Mouse (Mus musculus) stomach, embryonic 15.5 days (tissue): ENCODE results near the gene Dhodh. TPM values are rescaled to one million over a fixed set of nuclear protein-coding genes. Genes with fewer than 3 reads are reported as not detected.

Experiments used
- ATAC-seq: fragments of 200-750 bp; cut with Nextera tagmentation; 2 replicates; pipeline ENCODE4 v1.8.0; 2017; ENCODE audit warnings: low read depth, moderate number of reproducible peaks, moderate TSS enrichment; ENCODE audit not compliant: insufficient read depth, low FRiP score
- H3K27ac ChIP-seq: fragments of 300-500 bp; sonication (generic); 2 replicates; pipeline ENCODE4 v1.5.1; 2015; ENCODE audit warnings: mild to moderate bottlenecking, inconsistent platforms
- H3K27me3 ChIP-seq: fragments of 300-500 bp; sonication (generic); replicated peaks from 2 replicates; pipeline ENCODE4 v1.6.1; 2015; ENCODE audit warnings: inconsistent platforms
- H3K36me3 ChIP-seq: fragments of 300-500 bp; sonication (generic); 2 replicates; pipeline ENCODE4 v1.6.1; 2015; ENCODE audit warnings: inconsistent platforms
- H3K4me1 ChIP-seq: fragments of 300-500 bp; sonication (generic); 2 replicates; pipeline ENCODE4 v1.6.1; 2015; ENCODE audit warnings: inconsistent platforms
- H3K4me2 ChIP-seq: fragments of 300-500 bp; sonication (generic); 2 replicates; pipeline ENCODE4 v1.6.1; 2015; ENCODE audit warnings: mild to moderate bottlenecking, inconsistent platforms
- H3K4me3 ChIP-seq: fragments of 300-500 bp; sonication (generic); replicated peaks from 2 replicates; pipeline ENCODE4 v1.5.1; 2015; ENCODE audit warnings: inconsistent platforms
- H3K9ac ChIP-seq: fragments of 300-500 bp; sonication (generic); 2 replicates; pipeline ENCODE4 v1.6.1; 2015; ENCODE audit warnings: inconsistent platforms
- H3K9me3 ChIP-seq: fragments of 300-500 bp; sonication (generic); 2 replicates; pipeline ENCODE4 v1.6.1; 2016; ENCODE audit warnings: inconsistent platforms
- WGBS: fragments of 180-500 bp; shearing (Covaris S2); methylation state at CpG from one replicate; pipeline ENCODE4 v1.1.7; 2015; 5-methylcytosine and 5-hydroxymethylcytosine counted together
- polyA plus RNA-seq: library from polyadenylated mRNA; unstranded; fragments of >200 nt; fragmentation: Nextera tagmentation; extraction: Ambion mirVana; gene quantifications from 2 replicates; pipeline ENCODE4 v1.2.1, GENCODE M21; 2015

The Dhodh gene
- polyA plus RNA-seq, 1 experiment from 2014 or later = 41.1 TPM

GRCm38 (mm10) chr8:109542165-109542564 is 66.3 kb downstream of the Dhodh start:
- Histone ChIP-seq H3K27ac (no peak overlapping the region), H3K4me3 (no peak overlapping the region), H3K4me1 (no peaks in the 10 kb centered on the region), H3K36me3 (0 out of 2 replicates have a peak, but pooled peaks cover 1% of the 10 kb centered on the region), H3K9me3 (no peaks in the 10 kb centered on the region), H3K9ac (no peak overlapping the region), H3K27me3 (no peaks in the 10 kb centered on the region), H3K4me2 (no peak overlapping the region)
- WGBS = 66% methylated on average over 5 of the region's 5 CpGs
- no peak for ATAC-seq

Other genes starting within 250 kb of the Dhodh start
- not detected in 2 replicates for gene Pmfbp1, start 114.6 kb downstream of the Dhodh start, polyA plus RNA-seq
- gene Dhx38, start 42.8 kb downstream of the Dhodh start, polyA plus RNA-seq = 19.0 and 21.5 TPM in 2 replicates
- gene Txnl4b, start 42.8 kb downstream of the Dhodh start, polyA plus RNA-seq = 22.1 and 23.3 TPM in 2 replicates
- 12.6 and 14.8 TPM in 2 replicates for gene Hp, start 29.5 kb downstream of the Dhodh start, polyA plus RNA-seq
- 0.08 and 0.09 TPM in 2 replicates for gene Pkd1l3, start 5.8 kb upstream of the Dhodh start, polyA plus RNA-seq
- 129 and 135 TPM in 2 replicates for gene Ist1, start 84.6 kb upstream of the Dhodh start, polyA plus RNA-seq
- gene Zfp821, start 96.9 kb upstream of the Dhodh start, polyA plus RNA-seq = 21.4 and 22.6 TPM in 2 replicates
- 6.2 and 6.8 TPM in 2 replicates for gene Atxn1l, start 129.1 kb upstream of the Dhodh start, polyA plus RNA-seq
- gene Ap1g1, start 169.9 kb upstream of the Dhodh start, polyA plus RNA-seq = 36.3 and 41.8 TPM in 2 replicates